Mouse (Mus musculus) liver, postnatal 0 days (tissue): Measurements from ENCODE around the gene Grin2d. TPM values are rescaled to one million over a fixed set of nuclear protein-coding genes. Genes with fewer than 3 reads are reported as not detected.

Experiments used
- ATAC-seq: fragments of 200-750 bp; cut with Nextera tagmentation; 2 replicates; pipeline ENCODE4 v1.8.0; 2017; ENCODE audit warnings: mild to moderate bottlenecking, moderate library complexity
- DNase-seq: peaks from one replicate; pipeline ENCODE4 v3.0.0-alpha.2; 2016
- H3K27ac ChIP-seq: fragments of 300-500 bp; sonication (generic); 2 replicates; pipeline ENCODE4 v1.5.1; 2014; ENCODE audit warnings: antibody characterized with exemption, moderate library complexity, mild to moderate bottlenecking, low read depth
- H3K27me3 ChIP-seq: fragments of 300-500 bp; sonication (generic); 2 replicates; pipeline ENCODE4 v1.6.1; 2014; ENCODE audit warnings: low read length, control low read depth, mixed read lengths; ENCODE audit not compliant: insufficient read depth
- H3K36me3 ChIP-seq: fragments of 300-500 bp; sonication (generic); replicated peaks from 2 replicates; pipeline ENCODE4 v1.6.1; 2014; ENCODE audit warnings: mild to moderate bottlenecking, control low read depth, low read length, moderate library complexity, mixed read lengths; ENCODE audit not compliant: insufficient read depth
- H3K4me1 ChIP-seq: fragments of 300-500 bp; sonication (generic); 2 replicates; pipeline ENCODE4 v1.6.1; 2014; ENCODE audit warnings: antibody characterized with exemption, mild to moderate bottlenecking, control low read depth; ENCODE audit not compliant: insufficient read depth
- H3K4me2 ChIP-seq: fragments of 300-500 bp; sonication (generic); 2 replicates; pipeline ENCODE4 v1.6.1; 2014; ENCODE audit warnings: low read depth, mild to moderate bottlenecking, low read length, moderate library complexity, mixed read lengths
- H3K4me3 ChIP-seq: fragments of 300-500 bp; sonication (generic); 2 replicates; pipeline ENCODE4 v1.5.1; 2014; ENCODE audit warnings: low read depth, low read length
- H3K9ac ChIP-seq: fragments of 300-500 bp; sonication (generic); replicated peaks from 2 replicates; pipeline ENCODE4 v1.6.1; 2014; ENCODE audit warnings: mild to moderate bottlenecking, moderate library complexity
- H3K9me3 ChIP-seq: fragments of 300-500 bp; sonication (generic); 2 replicates; pipeline ENCODE4 v1.6.1; 2016; ENCODE audit warnings: mild to moderate bottlenecking, control low read depth, low read length, mixed read lengths
- CTCF ChIP-seq: sonication (generic); IDR thresholded peaks from 2 replicates; pipeline ENCODE4 v1.5.1; 2016; ENCODE audit warnings: antibody characterized with exemption, low read depth
- EP300 ChIP-seq: IDR thresholded peaks from 2 replicates; pipeline ENCODE4 v1.6.1; 2016; ENCODE audit warnings: antibody characterized with exemption, low read depth, mild to moderate bottlenecking
- WGBS: fragments of 180-500 bp; shearing (Covaris S2); extraction: QIAGEN DNeasy Blood & Tissue Kit; methylation state at CpG from one replicate; pipeline ENCODE4 v1.1.7; 2014; ENCODE audit not compliant: insufficient replicate concordance; 5-methylcytosine and 5-hydroxymethylcytosine counted together
- polyA plus RNA-seq: library from polyadenylated mRNA; unstranded; fragments of >200 nt; fragmentation: Nextera tagmentation; extraction: Ambion mirVana; gene quantifications from 2 replicates; pipeline ENCODE4 v1.2.1, GENCODE M21; 2015

Gene Grin2d
- polyA plus RNA-seq, 1 experiment from 2014 or later, result 0.02 TPM

- peaks cover 34% of the 10 kb centered on the region for H3K27me3 ChIP-seq
- no peak overlapping the region for H3K4me2 ChIP-seq
- no peaks in the 10 kb centered on the region for H3K9me3 ChIP-seq
- no peak overlapping the region for H3K4me3 ChIP-seq
- DNase-seq (no peak), ATAC-seq (no peak)
- WGBS, result 79% methylated on average over 42 of the region's 44 CpGs
- H3K9ac ChIP-seq, result no peak overlapping the region
- peaks cover 19% of the 10 kb centered on the region; the same call in 1 of the 2 replicates for H3K4me1 ChIP-seq
- TF ChIP-seq CTCF (no peak), EP300 (no peak)
- no peaks in the 10 kb centered on the region for H3K36me3 ChIP-seq
- H3K27ac ChIP-seq, result no peak overlapping the region
These were observed 84.1 kb downstream of the Grin2d start for GRCm38 (mm10) chr7:45793969-45794585.

GRCm38 (mm10) chr7:45793240-45793639, 84.9 kb downstream of the Grin2d start:
- no peak for DNase-seq

GRCm38 (mm10) chr7:45791756-45792490, 86.3 kb downstream of the Grin2d start:
- no peaks in the 10 kb centered on the region for H3K36me3 ChIP-seq
- no peak for DNase-seq
- no peaks in the 10 kb centered on the region for H3K9me3 ChIP-seq
- TF ChIP-seq CTCF (no peak), EP300 (no peak)
- 61% methylated on average over 17 of the region's 17 CpGs for WGBS
- ATAC-seq, result no peak
- H3K9ac ChIP-seq, result no peak overlapping the region
- no peak overlapping the region for H3K4me3 ChIP-seq
- H3K27me3 ChIP-seq, result peaks cover 22% of the 10 kb centered on the region
- no peak overlapping the region for H3K27ac ChIP-seq
- H3K4me1 ChIP-seq, result peaks cover 4% of the 10 kb centered on the region; the same call in 1 of the 2 replicates
- H3K4me2 ChIP-seq, result no peak overlapping the region

More at GRCm38 (mm10) chr7:45793240-45793639, 84.9 kb downstream of the Grin2d start:
- Histone ChIP-seq H3K27me3 (peaks cover 26% of the 10 kb centered on the region), H3K4me1 (peaks cover 12% of the 10 kb centered on the region; the same call in 1 of the 2 replicates), H3K4me3 (no peak overlapping the region), H3K27ac (no peak overlapping the region), H3K36me3 (no peaks in the 10 kb centered on the region), H3K4me2 (no peak overlapping the region), H3K9me3 (no peaks in the 10 kb centered on the region), H3K9ac (no peak overlapping the region)
- TF ChIP-seq EP300 (no peak), CTCF (no peak)
- 79% methylated on average over 24 of the region's 24 CpGs for WGBS
- no peak for ATAC-seq

- peaks cover 31% of the 10 kb centered on the region for H3K27me3 ChIP-seq
- WGBS, result 46% methylated on average over 6 of the region's 6 CpGs
- ATAC-seq, result no peak
These were observed 87.5 kb downstream of the Grin2d start for GRCm38 (mm10) chr7:45790721-45791120.

GRCm38 (mm10) chr7:45787642-45788041, 90.5 kb downstream of the Grin2d start:
- Histone ChIP-seq H3K4me2 (no peak overlapping the region), H3K27me3 (peaks cover 48% of the 10 kb centered on the region)
- no peak for DNase-seq

More at GRCm38 (mm10) chr7:45790721-45791120, 87.5 kb downstream of the Grin2d start:
- Histone ChIP-seq H3K4me3 (no peak overlapping the region), H3K4me1 (peaks cover 4% of the 10 kb centered on the region; the same call in 1 of the 2 replicates), H3K36me3 (no peaks in the 10 kb centered on the region), H3K9ac (no peak overlapping the region), H3K27ac (no peak overlapping the region), H3K9me3 (no peaks in the 10 kb centered on the region), H3K4me2 (no peak overlapping the region)
- TF ChIP-seq CTCF, result no peak
- no peak for TF ChIP-seq EP300
- no peak for DNase-seq

GRCm38 (mm10) chr7:45786661-45787413, 91.3 kb downstream of the Grin2d start:
- Histone ChIP-seq H3K27me3 (peaks cover 54% of the 10 kb centered on the region), H3K9me3 (no peaks in the 10 kb centered on the region), H3K27ac (no peak overlapping the region), H3K9ac (no peak overlapping the region), H3K36me3 (no peaks in the 10 kb centered on the region), H3K4me3 (no peak overlapping the region), H3K4me2 (no peak overlapping the region), H3K4me1 (peaks cover 11% of the 10 kb centered on the region; the same call in 1 of the 2 replicates)
- TF ChIP-seq CTCF (no peak), EP300 (no peak)
- ATAC-seq, result 0 out of 2 replicates have a peak, but pooled peaks have one; percentile 11
- no peak for DNase-seq
- WGBS, result 9% methylated on average over 16 of the region's 17 CpGs

More at GRCm38 (mm10) chr7:45787642-45788041, 90.5 kb downstream of the Grin2d start:
- no peak overlapping the region for H3K27ac ChIP-seq
- H3K4me3 ChIP-seq, result no peak overlapping the region
- TF ChIP-seq CTCF, result no peak
- TF ChIP-seq EP300, result no peak
- H3K36me3 ChIP-seq, result no peaks in the 10 kb centered on the region
- whole genome bisulfite sequencing, result 77% methylated on average over 22 of the region's 22 CpGs
- no peak for ATAC-seq
- H3K9me3 ChIP-seq, result no peaks in the 10 kb centered on the region
- peaks cover 11% of the 10 kb centered on the region; the same call in 1 of the 2 replicates for H3K4me1 ChIP-seq
- H3K9ac ChIP-seq, result no peak overlapping the region
